Mouse (Mus musculus) urinary bladder, postnatal 4 days (tissue): Measurements from ENCODE around the gene Hmbs.
A peak's percentile ranks its signal among the peaks of the same experiment; 100 is the strongest.
"Not testable (repeated sequence)": the region's sequence is repeated elsewhere in the genome, so short reads cannot be mapped to it uniquely, and the experiment has no call there.

Source experiments
- DNase-seq, 2 experiments: peaks; one replicate each; pipeline ENCODE4 v3.0.0; 2021 to 2022; ENCODE audit warnings: low spot score in 2 of 2

Gene Hmbs

GRCm38 (mm10) chr9:44345570-44346433, 1.8 kb upstream of the Hmbs start:
- no peak for DNase-seq

GRCm38 (mm10) chr9:44343290-44343689, 738 bp downstream of the Hmbs start:
- DNase-seq, result no peak

GRCm38 (mm10) chr9:44342605-44343004, 1.4 kb downstream of the Hmbs start:
- DNase-seq, result no peak

GRCm38 (mm10) chr9:44342173-44342572, 1.9 kb downstream of the Hmbs start:
- no peak for DNase-seq

- DNase-seq, result no peak
These were observed 2.5 kb downstream of the Hmbs start for GRCm38 (mm10) chr9:44341487-44341886.

GRCm38 (mm10) chr9:44338574-44338973, 5.5 kb downstream of the Hmbs start:
- no peak for DNase-seq

- no peak for DNase-seq
These were observed 6.4 kb downstream of the Hmbs start for GRCm38 (mm10) chr9:44337436-44338169.

- DNase-seq, result no peak
These were observed 7.1 kb downstream of the Hmbs start for GRCm38 (mm10) chr9:44336964-44337363.

- not testable (repeated sequence) for DNase-seq
These were observed 7.5 kb downstream of the Hmbs start for GRCm38 (mm10) chr9:44336513-44336912.

- no peak for DNase-seq
These were observed 8.0 kb downstream of the Hmbs start for GRCm38 (mm10) chr9:44336093-44336406.

- DNase-seq, result no peak
These were observed 8.5 kb downstream of the Hmbs start for GRCm38 (mm10) chr9:44335331-44336092.

- peak; percentile 97 to 98 for DNase-seq
These were observed 9.4 kb downstream of the Hmbs start, which contains the start of gene H2afx for GRCm38 (mm10) chr9:44334396-44335330. Gene H2afx, plus strand, starts transcription at chr9:44334694.

- DNase-seq, result no peak
These were observed 10.9 kb downstream of the Hmbs start for GRCm38 (mm10) chr9:44332918-44333638.

GRCm38 (mm10) chr9:44330736-44331135, 13.3 kb downstream of the Hmbs start:
- no peak for DNase-seq

GRCm38 (mm10) chr9:44327926-44328325, 16.1 kb downstream of the Hmbs start:
- no peak for DNase-seq

GRCm38 (mm10) chr9:44327064-44327711, 16.8 kb downstream of the Hmbs start:
- DNase-seq, result no peak

GRCm38 (mm10) chr9:44326371-44327063, 17.5 kb downstream of the Hmbs start:
- peak; percentile 77 to 79 for DNase-seq

- no peak for DNase-seq
These were observed 18.2 kb downstream of the Hmbs start, which contains the start of gene Dpagt1 for GRCm38 (mm10) chr9:44325768-44326370. Gene Dpagt1, plus strand, starts transcription at chr9:44326019.
